Comparison of ENCODE assay signal across 8 mouse cellular contexts in genomic region chr13:44733373-44734111, GRCm38 (mm10). TPM values are rescaled to one million over a fixed set of nuclear protein-coding genes. Genes with fewer than 3 reads are reported as not detected.
DNase-seq lines count a peak whose midpoint lies in the region; ATAC-seq lines count a peak whose summit lies in the region.

No protein-coding gene starts in this region.

- peak; percentile 13 for ATAC-seq in hindbrain, embryonic 16.5 days
- ATAC-seq in megakaryocyte progenitor cell, adult 5-6 weeks (replicated peaks; ENCODE audit: poor library complexity), result peak; percentile 37

- H3K27ac ChIP-seq in hindbrain, embryonic 16.5 days (ENCODE audit: low read depth, low read length), result peak overlapping the region; percentile 72

- intact Hi-C loops in left cerebral cortex, postnatal 10 days (cut with DNase I), result loop anchor here (5.0 to 10.0 kb wide), 2 partner anchors 241 to 866 kb away; no protein-coding TSS in a partner anchor

- peak overlapping the region; percentile 62 for H3K4me2 ChIP-seq in hindbrain, embryonic 16.5 days (ENCODE audit: low read length)

- H3K4me3 ChIP-seq in hindbrain, embryonic 16.5 days (ENCODE audit: low read length), result peak overlapping the region; percentile 84

- no peaks in the 10 kb centered on the region for H3K36me3 ChIP-seq in hindbrain, embryonic 16.5 days (ENCODE audit: control insufficient read depth, insufficient read depth, low read length)

- H3K27me3 ChIP-seq in hindbrain, embryonic 16.5 days (replicated peaks; ENCODE audit: control insufficient read depth, insufficient read depth, low read length), result no peaks in the 10 kb centered on the region

- no peaks in the 10 kb centered on the region for H3K9me3 ChIP-seq in hindbrain, embryonic 16.5 days (ENCODE audit: control insufficient read depth, low read length)

- peak overlapping the region; percentile 80 for H3K9ac ChIP-seq in hindbrain, embryonic 16.5 days (ENCODE audit: low read depth, low read length)

- WGBS in hindbrain, embryonic 16.5 days, result under 1% methylated on average over 45 of the region's 71 CpGs

- H3K4me1 ChIP-seq in hindbrain, embryonic 16.5 days (ENCODE audit: control insufficient read depth, insufficient read depth, low read depth, low read length), result peaks cover 10% of the 10 kb centered on the region

- DNase-seq in ZHBTc4 (ENCODE audit: low read depth, low spot score), result peak; percentile 99
- DNase-seq in cerebellum, postnatal 4 days (ENCODE audit: low spot score in 2 of 2), result peak; percentile 52 to 80
- DNase-seq in gastrocnemius, adult 18-20 months (ENCODE audit: low spot score), result peak; percentile 88
- peak; percentile 56 to 89 for DNase-seq in left cerebral cortex, postnatal 10 days (ENCODE audit: extremely low spot score in 1 of 2, low spot score in 2 of 2)
- peak; percentile 79 to 81 for DNase-seq in right cerebral cortex, postnatal 10 days (ENCODE audit: low spot score in 2 of 2)
- DNase-seq in urinary bladder, postnatal 25 days (ENCODE audit: low spot score), result peak; percentile 90

RNA-seq across cellular contexts. Expression of gene Jarid2, which starts 4.3 kb away (rescaled TPM):
- 10 to 100 TPM; 17.4 to 20.0 TPM for total RNA-seq in gastrocnemius, adult 18-20 months (2021)
- polyA plus RNA-seq in hindbrain, embryonic 16.5 days (2015; fragmentation: Nextera tagmentation; extraction: Ambion mirVana), result 28.6 and 33.8 TPM in 2 replicates
- total RNA-seq in left cerebral cortex, postnatal 10 days (2021), result 10 to 100 TPM; 43.3 to 45.8 TPM
- total RNA-seq in megakaryocyte progenitor cell, adult 5-6 weeks (2015), result 31.8 and 40.3 TPM in 2 replicates
- total RNA-seq in megakaryocyte progenitor cell, adult 5-6 weeks (2017), result 32.5 and 50.2 TPM in 2 replicates

Comparison
In these comparisons a context has a peak if more than half of its experiments do, and no peak if none do; other contexts are left out.
1. Peak in every context shown above with its lines: DNase-seq, ATAC-seq, H3K4me3 ChIP-seq and H3K27ac ChIP-seq.